Comparison of ENCODE assay signal across 13 mouse cellular contexts in the genomic region with DNA sequence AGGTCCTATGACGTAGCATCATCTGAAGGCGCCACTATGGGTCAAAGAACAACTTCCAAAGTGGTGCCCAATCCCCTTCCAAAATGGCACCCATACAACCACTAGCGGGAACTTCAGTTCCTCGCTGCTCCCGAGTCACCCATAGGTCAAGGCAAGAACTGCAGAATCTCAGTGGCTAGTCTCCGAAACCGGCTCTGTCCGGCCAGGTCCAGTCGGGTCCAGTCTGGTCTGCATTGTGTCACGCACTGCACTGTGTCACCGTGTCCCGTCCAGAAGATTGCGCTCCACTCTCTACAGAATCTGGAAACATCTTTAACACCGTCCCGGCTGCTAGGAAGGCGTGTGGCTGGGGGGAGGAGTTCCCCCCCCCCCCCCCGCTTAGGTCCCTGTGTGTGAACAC.
"Had no signal": no experiment of that assay in that cellular context is flagged by ENCODE, and none has a peak within 500 bp of the region (broad histone marks: within the 10 kb centered on the region; RNA-seq: fewer than 3 reads in every experiment).

No protein-coding gene starts in this region.

- H3K9me3 ChIP-seq: megakaryocyte, embryonic 14.5 days; midbrain, embryonic 13.5 days had no signal

- H3K9ac ChIP-seq: liver, embryonic 14.5 days; midbrain, embryonic 13.5 days had no signal

- H3K36me3 ChIP-seq: midbrain, embryonic 13.5 days had no signal

- H3K27ac ChIP-seq: kidney, postnatal 0 days; layer of hippocampus, adult 2 months; liver, embryonic 14.5 days; macrophage; midbrain, embryonic 13.5 days had no signal

- H3K4me1 ChIP-seq: midbrain, embryonic 13.5 days had no signal

- H3K27me3 ChIP-seq: midbrain, embryonic 13.5 days had no signal

- H3K4me3 ChIP-seq: layer of hippocampus, adult 2 months; megakaryocyte, embryonic 14.5 days; midbrain, embryonic 13.5 days had no signal

- DNase-seq: left cerebral cortex, postnatal 4 days; lung, adult 2 months; lung, postnatal 10 days; right cerebral cortex, postnatal 14 days; thymus, adult 2 months; thymus, postnatal 25 days had no signal

- H3K4me2 ChIP-seq: midbrain, embryonic 13.5 days had no signal

- ATAC-seq: inflammation-experienced regulatory T-cells, adult 6 months; midbrain, embryonic 13.5 days had no signal
